Mouse (Mus musculus) ES-CJ7 (cell line): Measurements from ENCODE around the gene Syce1l.

ENCODE experiments used
- DNase-seq: peaks from one replicate; pipeline ENCODE4 v3.0.0; 2011; ENCODE audit warnings: low read depth, low spot score

The Syce1l gene

DNA sequence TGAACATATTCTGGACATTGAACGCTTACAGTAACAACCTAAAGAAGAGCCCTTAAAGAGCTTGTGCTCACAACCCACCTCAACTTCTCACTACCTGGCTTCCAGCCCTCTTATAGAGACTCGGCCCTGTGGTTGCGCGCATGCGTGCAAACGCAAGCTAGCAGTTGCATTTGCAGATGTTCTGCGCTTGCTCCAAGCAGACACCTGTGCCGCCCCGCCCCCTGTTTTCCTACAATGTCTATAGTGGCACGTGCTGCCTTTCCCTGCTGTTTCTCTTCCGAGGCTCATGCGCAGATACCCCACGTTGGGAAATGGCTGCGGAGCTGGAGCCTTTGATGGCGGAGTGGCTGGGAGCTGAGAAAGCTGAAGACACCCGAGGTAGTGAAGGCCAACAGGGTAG, at the start of gene Syce1l:
Gene Syce1l, plus strand, starts transcription at position 288 of the 400 bp plus-strand sequence.
- no peak for DNase-seq

DNA sequence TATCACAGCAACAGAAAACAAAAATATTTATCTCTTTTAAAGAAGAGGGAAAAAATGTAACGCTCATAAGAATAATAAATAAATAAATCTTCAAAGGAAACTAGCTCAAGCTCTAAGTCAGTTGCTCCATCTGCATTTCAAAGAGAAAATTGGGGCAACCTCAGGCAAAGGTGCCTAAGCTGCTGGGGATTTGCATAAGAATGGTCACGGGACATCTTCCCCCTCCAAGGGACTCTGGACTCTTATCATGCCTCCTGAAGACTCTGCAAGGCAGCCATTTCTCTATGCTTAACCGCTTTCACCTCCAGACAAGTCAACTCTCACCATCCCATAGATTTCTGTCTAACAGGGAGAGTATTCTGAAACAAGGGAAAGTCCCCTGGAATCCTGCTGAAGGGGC, 44.6 kb upstream of the Syce1l start:
- DNase-seq: peak; percentile 85

DNA sequence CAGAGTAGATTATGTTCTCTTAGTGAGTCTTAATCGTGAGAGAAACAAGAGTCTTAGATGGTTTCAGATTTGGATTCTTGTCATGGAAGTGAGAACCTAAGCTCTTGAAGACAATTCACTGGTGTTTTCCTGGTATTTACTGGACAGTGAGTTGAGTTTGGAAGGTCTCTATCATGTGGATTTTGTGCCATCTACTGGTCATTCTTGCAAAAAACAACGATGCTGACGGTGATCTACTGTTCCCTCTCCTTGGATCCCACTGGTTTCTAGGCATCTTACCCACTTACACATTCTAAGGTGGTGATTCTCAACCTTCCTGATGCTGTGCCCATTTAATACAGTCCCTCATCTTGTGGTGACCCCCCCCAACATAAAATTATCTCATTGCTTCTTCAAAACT, 10.4 kb upstream of the Syce1l start:
- peak; percentile 74 for DNase-seq

DNA sequence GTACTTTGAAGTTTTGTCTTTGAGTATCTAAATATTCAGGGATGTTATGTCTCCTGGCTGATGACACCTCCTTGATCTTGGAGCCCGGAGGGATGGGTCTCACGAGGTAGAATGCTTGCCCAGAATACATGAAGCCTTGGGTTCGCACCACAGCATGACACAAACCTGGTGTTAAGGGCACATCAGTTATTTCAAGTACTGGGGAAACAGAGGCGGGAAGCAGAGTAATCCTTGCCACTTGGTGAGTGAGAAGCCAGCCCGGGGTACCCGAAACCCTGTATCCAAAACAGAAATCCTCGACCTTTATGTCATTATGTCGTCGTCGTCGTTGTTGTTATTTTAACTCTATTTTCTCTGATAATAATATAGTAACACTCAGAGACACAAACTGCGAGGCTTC, 8.9 kb upstream of the Syce1l start:
- no peak for DNase-seq

DNA sequence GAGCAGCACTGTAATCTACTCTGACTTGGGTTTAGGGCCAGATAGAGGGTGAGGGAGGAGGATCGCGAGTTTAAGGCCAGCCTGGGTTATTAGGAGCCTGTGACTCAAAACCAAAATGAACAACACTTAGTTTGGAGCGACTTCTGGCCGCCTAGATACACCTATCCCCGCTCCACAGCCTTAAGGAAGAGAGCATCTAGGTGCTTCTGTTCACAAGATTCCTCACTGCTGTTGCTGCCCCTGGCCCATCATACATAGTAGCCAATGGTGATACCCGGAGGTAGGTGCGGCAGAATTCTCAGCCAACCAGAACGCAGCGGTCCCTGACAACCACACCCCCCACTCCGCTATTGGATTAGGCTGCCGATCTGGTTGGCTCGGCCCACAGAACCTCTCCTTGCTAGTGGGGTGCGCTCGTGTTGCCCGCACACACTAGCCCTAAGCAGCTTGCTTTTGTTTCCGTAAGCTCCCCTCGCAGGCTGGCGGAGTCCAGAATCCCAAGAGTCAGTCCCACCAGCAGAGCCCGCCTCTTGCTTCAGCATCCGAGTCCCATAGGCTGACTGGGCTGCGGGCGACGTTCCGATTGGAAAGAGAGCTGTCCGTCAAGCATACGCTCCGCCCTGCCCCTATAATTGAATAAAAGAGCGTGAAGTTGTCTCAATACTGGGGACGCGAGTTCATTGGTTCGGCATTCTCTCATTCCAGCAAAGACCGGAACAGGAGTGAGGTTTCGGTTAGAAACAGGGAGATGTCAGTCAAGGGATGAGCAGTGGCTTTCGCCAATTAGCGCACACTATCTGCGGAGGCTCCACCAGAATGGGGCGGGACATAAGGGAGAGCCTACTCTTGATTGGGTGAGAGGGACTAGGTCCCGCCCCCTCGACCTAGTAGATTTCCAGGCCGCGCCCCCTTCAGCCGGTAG, 8.1 kb upstream of the Syce1l start, which contains the start of gene Mon1b:
Gene Mon1b, plus strand, starts transcription at position 918 of the 922 bp plus-strand sequence.
- DNase-seq: peak; percentile 99

DNA sequence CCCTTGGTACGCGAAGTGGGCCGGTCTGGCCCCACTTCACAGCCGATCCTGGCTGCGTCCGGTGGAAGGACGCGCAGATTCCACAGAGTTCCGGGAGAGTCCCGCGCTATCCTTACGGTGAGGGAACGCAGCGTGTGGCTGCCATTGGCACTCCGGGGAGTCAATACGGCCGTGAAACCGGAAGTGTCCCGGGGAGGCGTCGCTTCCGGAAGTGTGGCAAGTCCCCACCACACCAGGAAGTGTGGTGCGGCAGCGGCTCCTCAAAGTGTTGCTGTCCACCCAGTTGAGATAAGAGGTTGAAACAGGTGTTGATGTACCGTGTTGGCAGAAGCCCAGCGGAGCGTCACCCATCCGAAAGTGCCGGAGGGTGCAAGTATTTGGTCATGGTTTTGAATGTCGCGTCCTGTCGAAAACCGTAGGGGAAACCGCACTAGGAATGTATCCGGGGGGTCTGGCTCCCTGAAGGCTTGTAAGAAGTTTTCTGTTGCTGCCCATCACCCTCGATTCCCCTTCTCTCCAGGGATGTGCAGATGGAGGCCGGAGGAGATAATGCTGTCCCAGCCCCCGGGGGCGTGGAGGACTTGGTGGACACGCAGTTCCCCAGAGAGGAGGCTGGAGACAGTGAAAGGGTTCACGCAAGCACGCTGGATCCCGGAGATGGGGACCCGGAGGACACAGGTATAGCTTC, 7.3 kb upstream of the Syce1l start:
- DNase-seq: peak; percentile 91

DNA sequence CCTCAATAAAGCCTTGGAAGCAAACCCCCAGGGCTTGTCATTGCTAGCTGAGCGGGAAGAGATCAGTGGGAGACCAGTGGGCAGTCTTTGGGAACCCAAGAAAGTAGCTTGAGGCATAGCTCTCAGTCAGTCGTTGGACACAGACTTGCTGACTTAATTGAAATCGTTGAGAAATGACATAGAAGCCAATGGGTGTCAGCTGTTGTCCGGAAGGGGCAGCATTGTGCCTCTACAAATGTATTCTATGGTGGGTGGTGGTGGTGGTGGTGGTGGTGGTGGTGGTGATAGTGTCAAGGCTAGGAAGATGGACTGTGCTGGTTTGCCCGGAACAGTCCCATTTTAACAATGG, 6.8 kb upstream of the Syce1l start:
- no peak for DNase-seq

DNA sequence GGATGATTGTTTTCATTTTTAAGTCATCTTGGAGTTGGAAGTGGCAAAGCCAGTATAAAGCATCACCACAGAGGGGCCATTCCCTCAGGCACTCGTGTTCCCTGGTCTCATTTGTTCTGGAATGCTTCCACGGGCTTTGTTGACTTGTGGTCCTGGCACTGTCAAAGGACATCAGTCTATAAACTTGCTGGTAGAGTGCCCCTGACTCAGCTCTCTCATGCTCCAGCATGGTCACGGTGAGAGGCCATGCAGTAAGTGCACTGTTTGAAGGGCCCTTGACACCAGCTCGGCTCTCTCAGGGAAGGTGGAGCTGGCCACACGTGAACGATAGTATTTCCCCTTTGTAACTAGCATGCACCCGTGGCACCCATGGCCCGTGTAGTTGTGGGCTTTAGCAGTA, 2.7 kb upstream of the Syce1l start:
- no peak for DNase-seq

DNA sequence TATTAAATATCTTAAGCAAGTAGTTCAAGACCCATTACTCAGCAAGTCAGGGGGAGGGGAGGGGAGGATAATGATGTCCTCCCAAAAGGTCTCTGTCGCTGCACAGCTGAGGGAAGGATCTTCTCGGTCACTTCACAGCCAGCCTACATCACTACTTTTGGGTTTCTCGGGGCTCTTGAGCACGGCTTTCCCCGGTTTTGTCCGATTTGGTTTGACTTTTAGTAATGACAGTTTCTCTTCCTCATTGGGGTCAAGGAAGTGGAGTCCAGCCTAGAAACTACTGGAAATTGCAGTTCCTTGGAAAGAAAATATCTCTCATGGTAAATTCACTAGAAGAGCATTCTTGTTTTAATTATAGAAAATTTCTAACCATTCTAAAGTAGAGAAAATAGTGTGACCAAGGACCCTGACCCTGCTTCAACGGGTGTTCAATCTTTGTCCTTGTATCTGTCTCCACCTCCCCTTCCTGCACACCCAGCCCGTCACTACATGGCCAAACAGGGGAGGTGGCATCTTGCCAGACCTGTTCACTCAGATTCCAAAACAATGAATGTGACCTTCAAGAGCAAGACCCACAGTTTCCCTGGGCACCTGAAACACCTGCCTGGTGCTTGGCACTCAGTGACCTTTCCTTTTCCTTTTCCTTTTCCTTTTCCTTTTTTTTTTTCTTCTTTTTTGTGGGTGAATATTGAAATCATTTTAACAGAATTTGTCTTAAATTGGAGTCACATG, 632 bp downstream of the Syce1l start:
- DNase-seq: no peak

DNA sequence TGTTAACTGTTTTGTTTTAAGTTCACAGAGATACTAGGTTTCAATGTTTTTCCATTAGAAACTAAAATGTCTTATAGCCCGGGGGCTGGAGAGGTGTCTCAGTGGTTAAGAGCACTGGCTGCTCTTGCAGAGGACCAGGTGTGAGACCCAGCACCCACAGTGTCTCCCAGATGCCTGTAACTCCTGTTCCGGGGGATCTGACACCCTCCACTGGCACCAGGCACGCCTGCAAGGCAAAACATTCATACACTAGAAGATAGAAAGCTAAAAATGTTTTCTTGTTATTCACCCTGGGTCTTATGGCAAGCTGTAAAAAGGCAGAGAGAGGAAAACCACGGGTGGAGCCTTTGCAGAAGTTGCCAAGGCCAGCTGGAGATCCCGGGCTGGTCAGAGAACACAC, 2.2 kb downstream of the Syce1l start:
- no peak for DNase-seq

DNA sequence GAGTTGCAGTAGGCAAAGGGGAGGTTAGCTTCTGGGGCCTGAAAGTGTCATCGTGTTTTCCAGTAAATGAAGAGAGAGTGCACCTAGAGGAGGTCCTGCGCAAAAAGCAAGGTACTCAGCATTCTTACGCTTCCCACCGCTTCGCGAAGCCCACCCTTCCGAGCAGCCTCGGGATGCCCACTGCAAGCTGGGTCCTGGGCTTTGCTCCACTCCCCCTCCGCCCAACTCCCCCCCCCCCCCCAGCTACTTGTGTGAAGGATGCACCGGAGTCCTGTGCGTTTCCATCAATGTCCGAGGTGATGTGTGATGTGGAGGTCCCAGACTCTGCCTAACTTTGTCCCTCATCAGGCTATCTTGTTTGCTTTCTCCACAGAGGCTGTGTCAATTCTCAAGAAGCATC, 9.4 kb downstream of the Syce1l start:
- no peak for DNase-seq

DNA sequence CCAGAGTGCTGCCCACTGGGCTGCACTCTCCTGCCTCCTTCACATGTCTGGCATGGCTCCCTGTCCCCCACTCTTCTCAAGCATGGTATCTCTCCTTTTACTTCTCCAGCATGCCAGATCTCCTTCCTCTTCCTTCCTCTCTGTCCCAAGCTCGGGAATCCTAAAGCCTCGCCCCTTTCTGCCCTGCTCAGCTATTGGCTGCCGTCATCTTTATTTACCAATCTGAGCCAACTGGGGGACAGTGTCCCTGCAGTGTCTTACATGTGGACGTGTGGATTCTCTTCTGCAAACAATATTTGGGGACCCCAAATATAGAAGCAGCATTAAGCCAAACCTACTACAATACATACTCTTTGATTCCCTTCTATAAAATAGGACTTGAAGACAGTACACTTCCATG, 10.1 kb downstream of the Syce1l start:
- no peak for DNase-seq

DNA sequence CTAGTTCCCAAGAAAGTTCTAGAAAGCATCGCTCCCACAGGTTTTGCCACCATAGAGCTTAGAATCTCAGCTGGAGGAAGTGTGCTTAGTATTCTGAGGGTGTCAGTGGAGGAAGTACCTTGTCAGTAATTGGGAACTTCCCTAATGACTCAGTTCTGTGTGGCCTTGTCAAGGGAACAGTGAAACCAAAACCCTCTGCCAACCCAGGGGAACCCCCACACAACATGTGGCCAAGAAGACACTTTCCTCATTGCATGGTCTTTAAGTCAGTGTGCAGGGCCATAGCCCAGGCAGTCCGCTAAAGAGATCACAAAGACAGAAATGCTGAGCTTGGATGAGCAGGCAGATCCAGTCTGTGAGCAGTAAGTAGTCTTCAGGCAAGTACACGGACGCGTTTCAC, 13.1 kb downstream of the Syce1l start:
- no peak for DNase-seq

DNA sequence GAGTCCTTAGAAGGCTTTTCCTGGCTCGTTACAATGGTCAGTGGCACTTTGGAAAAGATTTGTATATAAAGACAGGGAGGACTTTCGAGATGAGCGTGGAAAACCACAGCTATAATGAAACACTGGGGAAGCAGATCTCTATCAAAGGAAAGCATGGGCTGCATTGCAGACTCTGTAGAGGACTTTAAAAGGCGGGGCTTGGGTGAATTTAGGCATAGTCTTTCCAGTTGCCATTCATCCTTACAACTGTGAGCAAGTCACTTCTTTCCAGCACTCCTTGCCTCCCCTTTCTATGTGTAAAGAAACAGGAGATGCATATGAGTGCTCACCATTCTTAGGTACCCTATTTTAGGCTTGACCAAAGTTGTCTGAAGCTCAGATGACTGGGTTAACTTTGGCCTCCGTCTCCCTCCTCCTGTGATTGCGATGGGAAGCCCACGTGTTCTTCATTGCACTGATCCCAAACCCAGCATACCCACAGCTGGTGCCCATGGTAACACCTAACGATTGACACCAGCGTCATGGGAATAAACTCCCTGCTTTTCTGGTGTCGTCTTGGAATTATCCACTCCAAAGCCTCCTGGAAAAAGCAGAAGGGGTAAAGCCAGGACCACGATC, 13.8 kb downstream of the Syce1l start:
- DNase-seq: no peak

DNA sequence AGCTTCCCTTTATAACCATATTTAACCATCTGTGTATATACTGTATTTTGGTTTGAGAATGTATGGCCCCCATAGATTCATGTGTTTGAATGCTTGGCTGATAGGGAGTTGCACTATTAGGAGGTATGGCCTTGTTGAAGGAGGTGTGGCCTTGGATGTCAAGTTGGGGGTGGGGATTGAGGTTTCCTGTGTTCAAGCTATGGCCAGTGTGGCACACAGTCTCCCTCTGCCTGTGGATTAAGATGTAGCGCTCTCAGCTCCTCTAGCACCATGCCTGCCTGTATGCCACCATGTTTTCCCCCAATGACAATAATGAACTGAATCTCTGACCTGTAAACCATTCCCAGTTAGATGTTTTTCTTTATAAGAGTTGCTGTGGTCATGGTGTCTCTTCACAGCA, 17.1 kb downstream of the Syce1l start:
- peak; percentile 55 for DNase-seq

DNA sequence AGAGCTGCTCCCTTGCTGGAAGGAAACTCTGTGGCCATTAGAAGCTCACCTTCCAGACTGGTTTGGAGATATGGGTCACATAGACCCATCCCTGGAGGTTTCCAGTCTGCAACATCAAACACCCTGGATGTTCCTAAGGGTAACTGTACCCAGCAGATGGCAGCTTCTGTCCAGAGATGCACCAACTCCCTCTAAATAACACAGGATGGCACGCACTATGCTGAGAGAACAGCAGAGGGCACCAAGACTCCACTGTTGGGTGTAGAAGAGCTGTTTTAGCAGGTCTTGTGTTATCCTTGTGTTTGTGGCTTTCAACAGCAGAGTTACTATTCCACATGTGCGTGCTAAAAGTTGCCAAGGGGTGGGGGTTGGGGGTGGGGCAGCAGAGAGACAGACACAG, 21.5 kb downstream of the Syce1l start:
- DNase-seq: peak; percentile 79

DNA sequence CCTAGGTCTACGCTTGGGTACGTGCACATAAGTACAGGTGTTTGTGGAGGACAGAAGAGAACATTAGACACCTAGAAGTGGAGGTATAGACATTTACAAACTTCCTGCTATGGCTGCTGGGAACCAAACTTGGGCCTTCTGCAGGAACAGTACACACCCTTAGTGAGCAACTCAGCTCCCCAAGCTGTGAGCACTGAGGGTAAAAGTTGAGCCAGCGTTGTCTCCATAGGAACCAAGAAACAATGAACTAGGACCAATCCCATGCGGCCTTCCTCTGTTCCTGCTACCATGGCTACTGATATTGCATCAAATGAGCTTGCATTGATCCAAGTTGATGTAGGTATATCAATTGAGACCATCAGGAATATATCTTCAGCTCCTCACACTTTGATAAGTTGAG, 22.0 kb downstream of the Syce1l start:
- no peak for DNase-seq

DNA sequence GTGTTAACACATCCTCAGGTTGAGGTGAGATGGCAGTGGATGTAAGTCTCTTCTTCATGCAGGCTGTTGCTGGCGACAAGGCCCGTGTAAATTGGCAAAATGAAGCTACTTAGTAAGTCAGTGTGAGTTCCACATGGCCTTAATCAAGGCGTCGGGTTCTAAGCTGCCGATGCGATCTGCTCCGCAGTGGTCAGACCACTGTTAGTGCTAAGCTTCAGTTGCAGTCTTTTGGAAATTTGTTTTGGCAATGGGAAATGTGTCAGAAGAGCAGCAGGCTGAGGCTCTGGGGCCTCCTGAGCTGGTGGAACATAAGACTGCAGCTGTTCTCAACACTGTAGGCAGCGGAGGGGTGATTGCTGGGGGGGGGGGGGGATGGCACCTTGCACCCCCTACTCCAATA, 22.9 kb downstream of the Syce1l start:
- no peak for DNase-seq

DNA sequence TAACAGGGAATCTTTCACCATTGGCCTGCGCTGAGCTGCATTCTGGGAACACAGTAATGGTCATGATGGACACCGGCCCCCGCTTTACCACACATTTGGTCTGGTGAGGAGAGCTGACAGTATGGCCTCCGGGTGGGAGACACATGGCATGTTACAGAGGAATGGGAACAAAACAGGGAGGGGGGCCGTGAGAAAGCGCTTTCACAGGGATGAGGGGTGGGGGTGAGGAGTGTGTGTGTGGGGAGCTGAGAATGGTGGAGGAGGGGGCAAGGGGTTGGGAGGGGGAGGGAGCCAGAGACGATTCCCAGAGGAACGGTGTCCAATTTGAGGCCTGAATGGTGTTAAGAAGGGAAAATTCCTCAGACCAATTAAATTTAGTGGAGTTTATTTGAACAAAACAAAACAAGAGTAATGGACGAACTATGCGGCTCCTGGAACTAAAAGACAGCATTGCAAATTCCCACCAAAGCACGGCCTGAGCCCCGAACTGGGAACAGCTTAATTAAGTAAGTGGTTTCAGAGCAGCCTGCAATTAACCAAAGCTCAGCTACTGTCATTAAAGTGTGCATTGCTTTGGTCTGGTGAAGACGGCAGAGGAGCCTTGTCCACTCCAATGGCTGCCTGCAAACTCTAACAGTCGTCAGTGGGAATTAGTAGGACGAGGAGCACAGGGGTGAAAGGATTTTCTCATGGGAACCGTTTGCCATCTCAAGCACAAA, 23.9 kb downstream of the Syce1l start:
- DNase-seq: no peak

DNA sequence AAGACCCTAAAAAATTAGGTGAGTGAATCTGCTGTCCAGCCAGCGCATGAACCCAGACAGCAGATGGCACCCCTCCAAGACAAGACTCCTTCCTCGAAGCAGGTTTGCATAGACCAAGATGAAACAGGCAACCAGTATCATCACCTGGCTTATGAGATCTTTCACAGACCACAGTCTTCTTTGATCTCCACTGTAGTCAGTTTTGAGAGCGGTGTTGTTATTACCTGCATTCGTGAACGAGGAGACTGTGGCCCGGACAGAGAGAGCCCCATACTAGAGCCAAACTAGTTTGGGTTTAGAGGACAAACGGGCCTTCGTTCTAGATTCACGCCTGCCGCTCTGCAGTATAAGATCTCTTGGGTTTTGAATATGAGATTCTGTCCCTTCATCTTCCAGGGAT, 26.9 kb downstream of the Syce1l start:
- no peak for DNase-seq

DNA sequence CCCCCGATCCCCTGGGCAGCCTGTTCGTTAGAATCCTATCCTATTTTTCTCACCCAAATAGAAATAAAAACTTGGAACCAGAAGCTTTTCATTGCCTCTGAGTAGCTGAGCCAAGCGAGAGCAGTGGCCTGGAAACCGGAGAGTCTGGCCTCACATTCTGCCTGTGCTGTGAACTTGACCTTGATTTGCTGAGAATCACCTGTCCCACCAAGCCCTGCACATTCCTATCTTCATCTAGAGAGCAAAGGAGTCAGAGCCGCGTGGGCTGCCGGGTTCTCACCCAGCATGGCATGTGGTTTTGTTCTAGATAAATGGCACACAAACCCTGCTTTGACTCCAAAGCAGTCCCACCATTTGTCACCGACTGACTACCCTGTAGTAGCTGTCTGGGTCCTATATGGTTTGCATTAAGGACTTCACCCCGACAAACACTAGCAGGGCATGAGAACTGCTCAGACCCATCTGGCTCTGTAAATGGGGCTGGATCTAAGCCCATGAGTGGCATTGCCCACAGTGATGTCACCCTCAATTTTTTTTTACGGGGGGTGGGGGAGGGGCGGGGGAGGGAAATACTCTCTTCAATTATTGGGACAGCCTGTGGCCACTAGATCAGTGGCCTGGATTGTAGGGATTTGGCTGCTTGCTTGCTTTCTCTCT, 29.7 kb downstream of the Syce1l start:
- DNase-seq: no peak
